Mouse (Mus musculus): Measurements from ENCODE around the gene Msh6. TPM values are rescaled to one million over a fixed set of nuclear protein-coding genes. Genes with fewer than 3 reads are reported as not detected.

Gene Msh6
- polyA plus RNA-seq, 2 experiments = 11.1 to 23.9 TPM

DNA sequence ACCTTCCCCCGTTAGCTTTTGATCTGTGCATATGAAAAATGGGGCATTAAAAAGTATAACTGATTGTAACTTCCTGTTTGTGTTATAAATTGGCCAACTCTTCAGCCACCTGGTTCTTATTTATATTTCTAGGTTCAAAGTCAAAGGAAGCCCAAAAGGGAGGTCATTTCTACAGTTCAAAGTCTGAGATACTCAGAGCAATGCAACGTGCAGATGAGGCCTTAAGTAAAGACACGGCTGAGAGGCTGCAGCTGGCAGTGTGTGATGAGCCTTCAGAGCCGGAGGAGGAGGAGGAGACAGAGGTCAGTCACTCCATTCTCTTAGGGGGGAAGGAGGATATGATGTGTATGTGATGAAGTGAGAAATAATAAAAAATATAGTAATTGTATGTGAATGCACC lies 8.5 kb downstream of the Msh6 start:
- Histone ChIP-seq H3K36me3 (replicated peaks; ENCODE audit: control insufficient read depth, insufficient read depth, low read depth) (peaks cover 75% of the 10 kb centered on the region), H3K27ac (no peak overlapping the region)
- ATAC-seq (ENCODE audit: insufficient read depth) = no peak

DNA sequence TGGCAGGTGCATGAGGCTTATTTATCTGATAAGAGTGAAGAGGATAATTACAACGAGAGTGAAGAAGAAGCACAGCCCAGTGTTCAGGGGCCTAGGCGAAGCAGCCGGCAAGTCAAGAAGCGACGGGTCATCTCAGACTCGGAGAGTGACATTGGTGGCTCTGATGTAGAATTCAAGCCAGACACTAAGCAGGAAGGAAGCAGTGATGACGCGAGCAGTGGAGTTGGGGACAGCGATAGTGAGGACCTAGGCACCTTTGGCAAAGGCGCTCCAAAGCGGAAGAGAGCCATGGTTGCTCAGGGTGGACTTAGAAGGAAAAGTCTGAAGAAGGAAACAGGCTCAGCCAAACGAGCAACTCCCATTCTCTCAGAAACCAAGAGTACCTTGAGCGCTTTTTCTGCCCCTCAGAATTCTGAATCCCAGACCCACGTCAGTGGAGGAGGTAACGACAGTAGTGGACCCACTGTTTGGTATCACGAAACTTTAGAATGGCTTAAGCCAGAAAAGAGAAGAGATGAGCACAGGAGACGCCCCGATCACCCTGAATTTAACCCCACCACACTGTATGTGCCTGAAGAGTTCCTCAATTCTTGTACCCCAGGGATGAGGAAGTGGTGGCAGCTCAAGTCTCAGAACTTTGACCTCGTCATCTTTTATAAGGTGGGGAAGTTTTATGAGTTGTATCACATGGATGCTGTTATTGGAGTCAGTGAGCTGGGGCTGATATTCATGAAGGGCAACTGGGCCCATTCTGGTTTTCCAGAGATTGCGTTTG lies 9.8 kb downstream of the Msh6 start:
- H3K9me3 ChIP-seq (ENCODE audit: control insufficient read depth, low read length) = no peaks in the 10 kb centered on the region
- 80% methylated on average over 20 of the region's 20 CpGs for WGBS (ENCODE audit: insufficient replicate concordance)
- no peak overlapping the region for H3K9ac ChIP-seq (replicated peaks)
- H3K4me2 ChIP-seq (ENCODE audit: low read depth) = no peak overlapping the region
- H3K27me3 ChIP-seq (ENCODE audit: control insufficient read depth, insufficient read depth, low read length) = no peaks in the 10 kb centered on the region
- H3K4me1 ChIP-seq (replicated peaks; ENCODE audit: control insufficient read depth in 2 of 2, insufficient read depth in 2 of 2, low read length in 1 of 2) = no peaks in the 10 kb centered on the region
- DNase-seq (ENCODE audit: low read depth in 3 of 3, low spot score in 3 of 3) = no peak
- TF ChIP-seq CTCF (IDR thresholded peaks at IDR 0.05; ENCODE audit: low read depth) = no peak
- TF ChIP-seq EP300 (IDR thresholded peaks at IDR 0.05; ENCODE audit: low read depth) = no peak
- ATAC-seq (ENCODE audit: insufficient read depth) = no peak
- H3K36me3 ChIP-seq (replicated peaks; ENCODE audit: control insufficient read depth, insufficient read depth, low read depth) = peaks cover 82% of the 10 kb centered on the region
- H3K27ac ChIP-seq = no peak overlapping the region
- H3K4me3 ChIP-seq (ENCODE audit: insufficient read depth in 1 of 2, low read depth in 2 of 2, low read length in 2 of 2) = no peak overlapping the region

More for the DNA sequence above, 8.5 kb downstream of the Msh6 start:
- 76% methylated on average over 4 of the region's 4 CpGs for WGBS (ENCODE audit: insufficient replicate concordance)
- Histone ChIP-seq H3K4me1 (replicated peaks; ENCODE audit: control insufficient read depth in 2 of 2, insufficient read depth in 2 of 2, low read length in 1 of 2) (no peaks in the 10 kb centered on the region), H3K9ac (replicated peaks) (no peak overlapping the region), H3K27me3 (ENCODE audit: control insufficient read depth, insufficient read depth, low read length) (no peaks in the 10 kb centered on the region), H3K9me3 (ENCODE audit: control insufficient read depth, low read length) (no peaks in the 10 kb centered on the region), H3K4me2 (ENCODE audit: low read depth) (no peak overlapping the region), H3K4me3 (ENCODE audit: insufficient read depth in 1 of 2, low read depth in 2 of 2, low read length in 2 of 2) (no peak overlapping the region)
- DNase-seq (ENCODE audit: low read depth in 3 of 3, low spot score in 3 of 3) = no peak
- TF ChIP-seq CTCF (IDR thresholded peaks at IDR 0.05; ENCODE audit: low read depth) (no peak), EP300 (IDR thresholded peaks at IDR 0.05; ENCODE audit: low read depth) (no peak)

DNA sequence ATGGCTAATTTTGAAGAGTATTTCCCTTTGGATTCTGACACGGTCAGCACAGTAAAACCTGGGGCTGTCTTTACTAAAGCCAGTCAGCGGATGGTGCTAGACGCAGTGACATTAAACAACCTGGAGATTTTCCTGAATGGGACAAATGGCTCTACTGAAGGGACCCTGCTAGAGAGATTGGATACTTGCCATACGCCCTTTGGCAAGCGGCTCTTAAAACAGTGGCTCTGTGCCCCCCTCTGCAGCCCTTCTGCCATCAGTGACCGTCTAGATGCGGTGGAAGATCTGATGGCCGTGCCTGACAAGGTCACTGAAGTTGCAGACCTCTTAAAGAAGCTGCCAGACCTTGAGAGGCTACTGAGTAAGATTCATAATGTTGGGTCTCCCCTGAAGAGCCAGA lies 11.1 kb downstream of the Msh6 start:
- Histone ChIP-seq H3K9ac (replicated peaks) (no peak overlapping the region), H3K4me3 (ENCODE audit: insufficient read depth in 1 of 2, low read depth in 2 of 2, low read length in 2 of 2) (no peak overlapping the region), H3K4me2 (ENCODE audit: low read depth) (no peak overlapping the region), H3K4me1 (replicated peaks; ENCODE audit: control insufficient read depth in 2 of 2, insufficient read depth in 2 of 2, low read length in 1 of 2) (no peaks in the 10 kb centered on the region), H3K27me3 (ENCODE audit: control insufficient read depth, insufficient read depth, low read length) (no peaks in the 10 kb centered on the region), H3K27ac (no peak overlapping the region), H3K36me3 (replicated peaks; ENCODE audit: control insufficient read depth, insufficient read depth, low read depth) (peaks cover 85% of the 10 kb centered on the region), H3K9me3 (ENCODE audit: control insufficient read depth, low read length) (no peaks in the 10 kb centered on the region)
- DNase-seq (ENCODE audit: low read depth in 3 of 3, low spot score in 3 of 3) = no peak
- WGBS (ENCODE audit: insufficient replicate concordance) = 88% methylated on average over 8 of the region's 8 CpGs
- no peak for TF ChIP-seq EP300 (IDR thresholded peaks at IDR 0.05; ENCODE audit: low read depth)
- TF ChIP-seq CTCF (IDR thresholded peaks at IDR 0.05; ENCODE audit: low read depth) = no peak
- ATAC-seq (ENCODE audit: insufficient read depth) = no peak

GRCm38 (mm10) chr17:87987507-87987906 lies 12.6 kb downstream of the Msh6 start:
- TF ChIP-seq CTCF (IDR thresholded peaks at IDR 0.05; ENCODE audit: low read depth) (no peak), EP300 (IDR thresholded peaks at IDR 0.05; ENCODE audit: low read depth) (no peak)
- H3K9ac ChIP-seq (replicated peaks) = no peak overlapping the region
- DNase-seq (ENCODE audit: low read depth in 3 of 3, low spot score in 3 of 3) = no peak
- H3K4me2 ChIP-seq (ENCODE audit: low read depth) = no peak overlapping the region
- H3K36me3 ChIP-seq (replicated peaks; ENCODE audit: control insufficient read depth, insufficient read depth, low read depth) = peaks cover 93% of the 10 kb centered on the region
- no peaks in the 10 kb centered on the region for H3K27me3 ChIP-seq (ENCODE audit: control insufficient read depth, insufficient read depth, low read length)
- WGBS (ENCODE audit: insufficient replicate concordance) = 58% methylated on average over 6 of the region's 6 CpGs
- H3K4me1 ChIP-seq (replicated peaks; ENCODE audit: control insufficient read depth in 2 of 2, insufficient read depth in 2 of 2, low read length in 1 of 2) = no peaks in the 10 kb centered on the region
- ATAC-seq (ENCODE audit: insufficient read depth) = no peak
- no peak overlapping the region for H3K27ac ChIP-seq
- no peak overlapping the region for H3K4me3 ChIP-seq (ENCODE audit: insufficient read depth in 1 of 2, low read depth in 2 of 2, low read length in 2 of 2)
- H3K9me3 ChIP-seq (ENCODE audit: control insufficient read depth, low read length) = no peaks in the 10 kb centered on the region

- WGBS (ENCODE audit: insufficient replicate concordance) = 81% methylated on average over 3 of the region's 3 CpGs
- H3K36me3 ChIP-seq (replicated peaks; ENCODE audit: control insufficient read depth, insufficient read depth, low read depth) = peaks cover 62% of the 10 kb centered on the region
- H3K4me3 ChIP-seq (ENCODE audit: insufficient read depth in 1 of 2, low read depth in 2 of 2, low read length in 2 of 2) = no peak overlapping the region
- no peak for TF ChIP-seq EP300 (IDR thresholded peaks at IDR 0.05; ENCODE audit: low read depth)
- TF ChIP-seq CTCF (IDR thresholded peaks at IDR 0.05; ENCODE audit: low read depth) = no peak
- no peak overlapping the region for H3K27ac ChIP-seq
- no peaks in the 10 kb centered on the region for H3K27me3 ChIP-seq (ENCODE audit: control insufficient read depth, insufficient read depth, low read length)
- ATAC-seq (ENCODE audit: insufficient read depth) = no peak
- H3K4me2 ChIP-seq (ENCODE audit: low read depth) = no peak overlapping the region
- DNase-seq (ENCODE audit: low read depth in 3 of 3, low spot score in 3 of 3) = no peak
- no peak overlapping the region for H3K9ac ChIP-seq (replicated peaks)
- no peaks in the 10 kb centered on the region for H3K4me1 ChIP-seq (replicated peaks; ENCODE audit: control insufficient read depth in 2 of 2, insufficient read depth in 2 of 2, low read length in 1 of 2)
- no peaks in the 10 kb centered on the region for H3K9me3 ChIP-seq (ENCODE audit: control insufficient read depth, low read length)
Measured at GRCm38 (mm10) chr17:87992154-87992553, 17.3 kb downstream of the Msh6 start.
